Mouse (Mus musculus) ES-E14 (cell line): ENCODE measurements around the gene Aig1.

Source experiments
- MAFK ChIP-seq: IDR thresholded peaks from 2 replicates; pipeline ENCODE4 v1.6.1; 2014; ENCODE audit warnings: mild to moderate bottlenecking, low read depth, low read length, inconsistent platforms; ENCODE audit not compliant: insufficient read depth
- ZNF384 ChIP-seq: IDR thresholded peaks from 2 replicates; pipeline ENCODE4 v1.6.1; 2012; ENCODE audit warnings: low read depth, low read length, inconsistent platforms

DNA sequence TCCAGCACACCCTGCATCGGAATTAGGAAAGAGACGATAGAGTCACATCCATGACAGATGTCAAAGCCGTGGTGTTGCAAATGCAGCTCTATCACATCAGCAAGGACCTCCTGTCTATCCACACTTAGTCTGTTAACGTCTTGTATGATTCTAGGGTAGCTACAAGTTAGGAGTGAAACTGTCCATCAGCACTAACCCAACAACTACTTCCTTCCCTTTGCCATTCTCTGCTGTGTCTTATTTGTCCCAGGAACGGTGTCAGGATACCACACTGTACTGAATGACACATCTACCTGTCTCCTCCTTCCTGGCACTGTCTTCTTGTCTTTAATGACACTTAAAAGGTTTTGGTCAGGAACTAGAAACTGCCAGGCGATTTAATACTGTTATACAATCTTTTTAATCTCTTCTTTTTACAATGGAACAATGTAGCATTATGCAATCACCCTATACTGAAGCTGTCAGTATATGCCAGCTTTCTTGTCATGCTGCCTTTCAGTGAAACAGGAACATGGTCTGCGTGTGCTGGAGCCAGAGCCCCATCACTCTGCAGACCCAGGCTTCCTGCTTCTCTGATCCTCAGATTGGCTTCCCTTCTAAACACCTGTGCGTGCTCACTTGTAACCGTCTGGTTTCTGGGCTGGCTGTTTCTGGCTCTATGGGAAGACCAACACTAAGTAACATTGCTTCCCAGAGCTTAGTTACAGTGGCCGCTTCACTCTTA, 214.9 kb downstream of the Aig1 start:
- no peak for TF ChIP-seq ZNF384
- no peak for TF ChIP-seq MAFK
